Comparison of ENCODE assay signal across 12 mouse cellular contexts in the genomic region with DNA sequence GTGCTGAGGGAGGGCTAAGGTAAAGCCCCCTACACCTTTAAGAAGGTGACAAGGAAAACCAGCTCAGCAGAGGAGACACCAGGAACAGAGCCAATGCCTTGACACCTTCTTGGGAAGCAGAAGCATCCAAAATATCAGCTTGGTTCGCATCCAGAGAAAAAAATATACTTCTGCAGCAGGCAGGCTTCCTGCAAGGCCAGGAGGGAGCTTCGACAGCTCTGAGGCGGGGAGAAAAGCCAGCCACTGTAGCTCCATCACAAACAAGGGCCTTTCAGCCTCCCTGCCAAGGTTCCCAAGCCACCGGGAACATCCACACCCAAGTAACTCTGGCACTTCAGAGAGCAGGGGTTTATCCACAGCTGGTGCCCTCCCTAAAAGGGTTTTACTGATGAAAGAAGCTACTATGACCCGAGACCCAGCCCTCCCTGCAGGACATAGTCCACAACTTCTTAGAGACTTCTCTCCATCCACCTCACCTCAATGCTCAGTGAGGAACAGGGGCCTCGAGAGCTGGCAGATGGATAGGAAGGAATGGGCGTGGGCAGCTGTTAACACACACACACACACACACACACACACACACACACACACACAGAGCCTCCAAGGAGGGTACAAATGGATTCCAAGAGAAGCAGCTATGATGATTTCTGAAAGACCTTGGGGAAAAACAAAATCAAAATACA.
DNase-seq lines count a peak whose midpoint lies in the region; ATAC-seq and TF ChIP-seq lines count a peak whose summit lies in the region.
"Had no signal": no experiment of that assay in that cellular context is flagged by ENCODE, and none has a peak within 500 bp of the region (broad histone marks: within the 10 kb centered on the region; RNA-seq: fewer than 3 reads in every experiment).

No protein-coding gene starts in this region.

- H3K9me3 ChIP-seq in forebrain, embryonic 15.5 days, result no peaks in the 10 kb centered on the region
- no peaks in the 10 kb centered on the region for H3K9me3 ChIP-seq in forebrain, embryonic 11.5 days (ENCODE audit: control insufficient read depth, low read length)
- no peaks in the 10 kb centered on the region for H3K9me3 ChIP-seq in midbrain, postnatal 0 days (ENCODE audit: low read length)
- H3K9me3 ChIP-seq in midbrain, embryonic 14.5 days (ENCODE audit: control insufficient read depth, low read length), result no peaks in the 10 kb centered on the region
- no peaks in the 10 kb centered on the region for H3K9me3 ChIP-seq in kidney, embryonic 15.5 days (replicated peaks)

- DNase-seq in forebrain, embryonic 11.5 days (ENCODE audit: low spot score), result no peak
- DNase-seq in midbrain, postnatal 0 days (ENCODE audit: low spot score), result no peak
- DNase-seq in midbrain, embryonic 14.5 days, result no peak
- peak; percentile 12 to 48 for DNase-seq in left cerebral cortex, adult 8-10 months (ENCODE audit: low spot score in 2 of 2)
- DNase-seq in right cerebral cortex, postnatal 14 days, result peak; percentile 25
- DNase-seq in urinary bladder, postnatal 4 days (ENCODE audit: low spot score in 2 of 2), result no peak
- DNase-seq: gastrocnemius, adult 2 months; kidney, adult 8-10 months had no signal

- no peak overlapping the region for H3K4me3 ChIP-seq in forebrain, embryonic 15.5 days
- no peak overlapping the region for H3K4me3 ChIP-seq in forebrain, embryonic 11.5 days (ENCODE audit: low read depth, low read length)
- H3K4me3 ChIP-seq in midbrain, postnatal 0 days (ENCODE audit: low read depth, low read length), result no peak overlapping the region
- H3K4me3 ChIP-seq in midbrain, embryonic 14.5 days (replicated peaks; ENCODE audit: low read depth, low read length), result no peak overlapping the region
- no peak overlapping the region for H3K4me3 ChIP-seq in kidney, embryonic 15.5 days (replicated peaks)
- H3K4me3 ChIP-seq: gastrocnemius, adult 2 months; myocyte had no signal

- 49% methylated on average over 7 of the region's 7 CpGs for whole genome bisulfite sequencing in forebrain, embryonic 15.5 days
- 64% methylated on average over 7 of the region's 7 CpGs for WGBS in forebrain, embryonic 11.5 days
- 57% methylated on average over 7 of the region's 7 CpGs for WGBS in midbrain, postnatal 0 days
- WGBS in midbrain, embryonic 14.5 days, result 59% methylated on average over 7 of the region's 7 CpGs
- WGBS in kidney, embryonic 15.5 days, result 64% methylated on average over 7 of the region's 7 CpGs

- H3K4me2 ChIP-seq in forebrain, embryonic 15.5 days (replicated peaks), result no peak overlapping the region
- no peak overlapping the region for H3K4me2 ChIP-seq in forebrain, embryonic 11.5 days (ENCODE audit: low read depth, low read length, severe bottlenecking)
- no peak overlapping the region for H3K4me2 ChIP-seq in midbrain, postnatal 0 days (ENCODE audit: low read depth, low read length, poor library complexity, severe bottlenecking)
- no peak overlapping the region for H3K4me2 ChIP-seq in midbrain, embryonic 14.5 days (ENCODE audit: low read length)
- no peak overlapping the region for H3K4me2 ChIP-seq in kidney, embryonic 15.5 days

- 0 out of 2 replicates have a peak overlapping the region, but pooled peaks have one; percentile 2 for H3K27ac ChIP-seq in forebrain, embryonic 15.5 days (replicated peaks)
- H3K27ac ChIP-seq in forebrain, embryonic 11.5 days (ENCODE audit: low read depth, low read length), result no peak overlapping the region
- H3K27ac ChIP-seq in midbrain, postnatal 0 days (ENCODE audit: low read depth, low read length), result peak overlapping the region; percentile 26
- no peak overlapping the region for H3K27ac ChIP-seq in midbrain, embryonic 14.5 days (replicated peaks; ENCODE audit: low read depth, low read length)
- no peak overlapping the region for H3K27ac ChIP-seq in kidney, embryonic 15.5 days
- H3K27ac ChIP-seq: gastrocnemius, adult 2 months; liver, embryonic 14.5 days had no signal

- ATAC-seq in forebrain, embryonic 15.5 days (replicated peaks), result no peak
- ATAC-seq in forebrain, embryonic 11.5 days (replicated peaks; ENCODE audit: low FRiP score), result no peak
- ATAC-seq in midbrain, postnatal 0 days (ENCODE audit: low FRiP score), result no peak
- ATAC-seq in midbrain, embryonic 14.5 days (ENCODE audit: low FRiP score, low TSS enrichment), result no peak
- no peak for ATAC-seq in kidney, embryonic 15.5 days (replicated peaks; ENCODE audit: low FRiP score)

- no peak for TF ChIP-seq CTCF in midbrain, postnatal 0 days (IDR thresholded peaks at IDR 0.05)

- peaks cover 20% of the 10 kb centered on the region for H3K4me1 ChIP-seq in forebrain, embryonic 15.5 days
- no peaks in the 10 kb centered on the region for H3K4me1 ChIP-seq in forebrain, embryonic 11.5 days (replicated peaks; ENCODE audit: control insufficient read depth, insufficient read depth, low read length)
- peaks cover 7% of the 10 kb centered on the region; the same call in 1 of the 2 replicates for H3K4me1 ChIP-seq in midbrain, postnatal 0 days (ENCODE audit: insufficient read depth, low read length)
- no peaks in the 10 kb centered on the region for H3K4me1 ChIP-seq in midbrain, embryonic 14.5 days (ENCODE audit: control insufficient read depth, insufficient read depth, low read length)
- peaks cover 27% of the 10 kb centered on the region for H3K4me1 ChIP-seq in kidney, embryonic 15.5 days

- H3K9ac ChIP-seq in forebrain, embryonic 15.5 days (replicated peaks), result no peak overlapping the region
- H3K9ac ChIP-seq in forebrain, embryonic 11.5 days (ENCODE audit: low read length), result no peak overlapping the region
- H3K9ac ChIP-seq in midbrain, postnatal 0 days (replicated peaks; ENCODE audit: low read length, poor library complexity, severe bottlenecking), result no peak overlapping the region
- no peak overlapping the region for H3K9ac ChIP-seq in midbrain, embryonic 14.5 days (replicated peaks; ENCODE audit: low read length)
- no peak overlapping the region for H3K9ac ChIP-seq in kidney, embryonic 15.5 days
- H3K9ac ChIP-seq: liver, embryonic 14.5 days had no signal

- H3K36me3 ChIP-seq in forebrain, embryonic 15.5 days, result no peaks in the 10 kb centered on the region
- H3K36me3 ChIP-seq in forebrain, embryonic 11.5 days (ENCODE audit: control insufficient read depth, insufficient read depth, low read length), result no peaks in the 10 kb centered on the region
- H3K36me3 ChIP-seq in midbrain, postnatal 0 days (ENCODE audit: insufficient read depth, low read length), result no peaks in the 10 kb centered on the region
- no peaks in the 10 kb centered on the region for H3K36me3 ChIP-seq in midbrain, embryonic 14.5 days (ENCODE audit: control insufficient read depth, insufficient read depth, low read length)
- H3K36me3 ChIP-seq in kidney, embryonic 15.5 days, result no peaks in the 10 kb centered on the region

- H3K27me3 ChIP-seq in forebrain, embryonic 15.5 days, result no peaks in the 10 kb centered on the region
- no peaks in the 10 kb centered on the region for H3K27me3 ChIP-seq in forebrain, embryonic 11.5 days (ENCODE audit: control insufficient read depth, insufficient read depth, low read length)
- H3K27me3 ChIP-seq in midbrain, postnatal 0 days (ENCODE audit: insufficient read depth, low read length), result no peaks in the 10 kb centered on the region
- no peaks in the 10 kb centered on the region for H3K27me3 ChIP-seq in midbrain, embryonic 14.5 days (ENCODE audit: control insufficient read depth, insufficient read depth, low read length)
- H3K27me3 ChIP-seq in kidney, embryonic 15.5 days, result no peaks in the 10 kb centered on the region

Comparison
In these comparisons a context has a peak if more than half of its experiments do, and no peak if none do; other contexts are left out.
1. H3K27ac ChIP-seq: peak in forebrain, embryonic 15.5 days (single experiment) and midbrain, postnatal 0 days (single experiment); none in forebrain, embryonic 11.5 days (single experiment), midbrain, embryonic 14.5 days (single experiment) and kidney, embryonic 15.5 days (single experiment).
2. DNase-seq: peak in left cerebral cortex, adult 8-10 months (2 of 2) and right cerebral cortex, postnatal 14 days (single experiment); none in forebrain, embryonic 11.5 days (single experiment), midbrain, postnatal 0 days (single experiment), midbrain, embryonic 14.5 days (single experiment) and urinary bladder, postnatal 4 days (0 of 2).